In the genomic region with DNA sequence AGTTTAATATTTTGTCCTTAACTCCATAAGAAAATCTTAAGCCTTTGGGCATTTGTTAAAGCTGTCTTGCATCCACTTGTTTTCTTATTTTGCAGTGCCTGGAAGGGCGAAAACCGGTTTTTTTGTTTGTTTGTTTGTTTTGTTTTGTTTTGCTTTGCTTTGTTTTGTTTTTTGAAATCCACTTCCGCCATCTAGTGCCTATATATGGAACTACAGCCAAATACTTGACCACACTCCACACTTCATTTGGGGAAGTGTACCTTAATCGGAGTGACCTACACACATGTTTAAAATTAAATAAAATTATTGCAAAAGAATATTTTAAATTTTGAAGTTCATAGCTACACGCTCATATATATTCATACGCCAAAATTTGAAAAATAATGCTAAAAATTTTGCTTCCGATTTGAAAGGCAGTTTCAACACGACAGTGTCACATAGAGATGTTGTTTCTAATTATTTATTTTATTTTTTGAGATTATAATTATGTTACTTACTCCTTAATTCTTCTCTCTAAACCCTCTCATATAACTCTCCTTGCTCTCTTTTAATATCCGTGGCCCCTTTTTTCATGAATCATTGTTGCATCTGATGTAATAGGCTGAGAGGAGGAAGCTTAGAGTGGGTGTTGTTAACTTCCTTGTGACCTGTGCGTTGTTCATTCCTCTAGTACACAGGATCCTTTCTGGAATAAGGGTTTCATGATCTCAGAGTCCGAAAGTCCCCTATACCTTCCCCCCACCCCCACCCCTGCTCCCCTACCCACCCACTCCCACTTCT, we compare ENCODE assay signal across 9 mouse cellular contexts.
DNase-seq lines count a peak whose midpoint lies in the region; ATAC-seq and TF ChIP-seq lines count a peak whose summit lies in the region.
"Had no signal": no experiment of that assay in that cellular context is flagged by ENCODE, and none has a peak within 500 bp of the region (broad histone marks: within the 10 kb centered on the region; RNA-seq: fewer than 3 reads in every experiment).

No protein-coding gene starts in this region.

- intact Hi-C loops in heart, adult 2 months (cut with DNase I) = loop anchor here (2.0 kb wide), 1 partner anchor 379 kb away; no protein-coding TSS in a partner anchor

- H3K4me3 ChIP-seq in heart, adult 2 months = no peak overlapping the region
- H3K4me3 ChIP-seq in liver, postnatal 0 days (ENCODE audit: low read depth, low read length) = no peak overlapping the region
- H3K4me3 ChIP-seq in liver, embryonic 11.5 days (ENCODE audit: low read depth, low read length) = no peak overlapping the region
- H3K4me3 ChIP-seq: limb, embryonic 15.5 days had no signal

- DNase-seq in heart, adult 2 months = no peak
- DNase-seq in heart, adult 11 months = no peak
- no peak for DNase-seq in liver, postnatal 0 days
- DNase-seq in liver, embryonic 11.5 days (ENCODE audit: low spot score) = no peak
- DNase-seq in ZHBTc4 (ENCODE audit: low read depth, low spot score) = peak; percentile 9
- no peak for DNase-seq in urinary bladder, postnatal 14 days (ENCODE audit: low spot score)
- DNase-seq in gastrocnemius, adult 8-10 months (ENCODE audit: low spot score in 2 of 2) = no peak

- WGBS in heart, adult 2 months = 34% methylated on average over 11 of the region's 11 CpGs
- WGBS in liver, postnatal 0 days (ENCODE audit: insufficient replicate concordance) = 32% methylated on average over 11 of the region's 11 CpGs
- 38% methylated on average over 11 of the region's 11 CpGs for WGBS in liver, embryonic 11.5 days

- no peak for TF ChIP-seq EP300 in heart, adult 2 months (IDR thresholded peaks at IDR 0.05; ENCODE audit: insufficient read depth, low read depth, low read length)
- TF ChIP-seq EP300 in liver, postnatal 0 days (IDR thresholded peaks at IDR 0.05; ENCODE audit: low read depth) = no peak

- H3K27ac ChIP-seq in heart, adult 2 months = no peak overlapping the region
- no peak overlapping the region for H3K27ac ChIP-seq in liver, postnatal 0 days (ENCODE audit: low read depth)
- H3K27ac ChIP-seq in liver, embryonic 11.5 days (ENCODE audit: low read depth, low read length) = no peak overlapping the region
- H3K27ac ChIP-seq: limb, embryonic 15.5 days had no signal

- H3K27me3 ChIP-seq in heart, adult 2 months (ENCODE audit: control insufficient read depth, insufficient read depth, low read length) = no peaks in the 10 kb centered on the region
- no peaks in the 10 kb centered on the region for H3K27me3 ChIP-seq in liver, postnatal 0 days (ENCODE audit: insufficient read depth, low read length)
- no peaks in the 10 kb centered on the region for H3K27me3 ChIP-seq in liver, embryonic 11.5 days (replicated peaks; ENCODE audit: control insufficient read depth, insufficient read depth, low read length)
- H3K27me3 ChIP-seq: limb, embryonic 15.5 days had no signal

- peak; percentile 84 for TF ChIP-seq CTCF in heart, adult 2 months (IDR thresholded peaks at IDR 0.05)
- peak; percentile 63 for TF ChIP-seq CTCF in liver, postnatal 0 days (IDR thresholded peaks at IDR 0.05; ENCODE audit: low read depth)

- no peaks in the 10 kb centered on the region for H3K36me3 ChIP-seq in heart, adult 2 months (ENCODE audit: control insufficient read depth, insufficient read depth, low read length)
- no peaks in the 10 kb centered on the region for H3K36me3 ChIP-seq in liver, postnatal 0 days (replicated peaks; ENCODE audit: insufficient read depth, low read length)
- no peaks in the 10 kb centered on the region for H3K36me3 ChIP-seq in liver, embryonic 11.5 days (ENCODE audit: control insufficient read depth, insufficient read depth, low read length)
- H3K36me3 ChIP-seq: limb, embryonic 15.5 days had no signal

- H3K4me2 ChIP-seq in liver, postnatal 0 days (ENCODE audit: low read depth, low read length) = no peak overlapping the region
- no peak overlapping the region for H3K4me2 ChIP-seq in liver, embryonic 11.5 days
- H3K4me2 ChIP-seq: limb, embryonic 15.5 days had no signal

- no peaks in the 10 kb centered on the region for H3K9me3 ChIP-seq in liver, postnatal 0 days (ENCODE audit: low read length)
- no peaks in the 10 kb centered on the region for H3K9me3 ChIP-seq in liver, embryonic 11.5 days (ENCODE audit: control insufficient read depth, low read length)
- H3K9me3 ChIP-seq: limb, embryonic 15.5 days had no signal

- no peak overlapping the region for H3K9ac ChIP-seq in heart, adult 2 months (ENCODE audit: low read depth, low read length)
- H3K9ac ChIP-seq in liver, postnatal 0 days (replicated peaks) = no peak overlapping the region
- no peak overlapping the region for H3K9ac ChIP-seq in liver, embryonic 11.5 days (ENCODE audit: low read depth, low read length)
- H3K9ac ChIP-seq: limb, embryonic 15.5 days had no signal

- H3K4me1 ChIP-seq in heart, adult 2 months (ENCODE audit: control insufficient read depth, insufficient read depth, low read length) = no peaks in the 10 kb centered on the region
- H3K4me1 ChIP-seq in liver, postnatal 0 days (ENCODE audit: insufficient read depth) = no peaks in the 10 kb centered on the region
- no peaks in the 10 kb centered on the region for H3K4me1 ChIP-seq in liver, embryonic 11.5 days (replicated peaks; ENCODE audit: control insufficient read depth, insufficient read depth, low read length)
- H3K4me1 ChIP-seq: limb, embryonic 15.5 days had no signal

- H3K79me2 ChIP-seq in heart, adult 2 months (replicated peaks; ENCODE audit: control insufficient read depth, insufficient read depth, low read length) = no peaks in the 10 kb centered on the region

- ATAC-seq in liver, postnatal 0 days = no peak
- ATAC-seq in liver, embryonic 11.5 days (replicated peaks; ENCODE audit: low FRiP score) = no peak
- peak; percentile 70 for ATAC-seq in megakaryocyte progenitor cell, adult 5-6 weeks (replicated peaks; ENCODE audit: poor library complexity)

- TF ChIP-seq POLR2A in heart, adult 2 months (IDR thresholded peaks at IDR 0.05; ENCODE audit: insufficient read depth, low read depth, low read length) = no peak
